Mouse (Mus musculus) gonadal fat pad, adult 2 months (tissue): ENCODE measurements around the gene Pagr1a. TPM values are rescaled to one million over a fixed set of nuclear protein-coding genes. Genes with fewer than 3 reads are reported as not detected.

Source experiments
- DNase-seq: peaks from one replicate; pipeline ENCODE4 v3.0.0-alpha.2; 2012; ENCODE audit warnings: low read depth
- polyA plus RNA-seq: library from polyadenylated mRNA; depleted of rRNA; stranded (reverse); fragments of >200 nt; gene quantifications from 2 replicates; pipeline ENCODE4 v1.2.3, GENCODE M21; 2012; rRNA removed

The Pagr1a gene
- 6.9 and 8.0 TPM in 2 replicates for polyA plus RNA-seq

- peak; percentile 86 for DNase-seq
Measured at GRCm38 (mm10) chr7:127016971-127017949, at the start of gene Pagr1a. TSS of gene Pagr1a (minus strand) at chr7:127017352.

GRCm38 (mm10) chr7:127066317-127066716 lies 49.2 kb upstream of the Pagr1a start:
- no peak for DNase-seq

DNA sequence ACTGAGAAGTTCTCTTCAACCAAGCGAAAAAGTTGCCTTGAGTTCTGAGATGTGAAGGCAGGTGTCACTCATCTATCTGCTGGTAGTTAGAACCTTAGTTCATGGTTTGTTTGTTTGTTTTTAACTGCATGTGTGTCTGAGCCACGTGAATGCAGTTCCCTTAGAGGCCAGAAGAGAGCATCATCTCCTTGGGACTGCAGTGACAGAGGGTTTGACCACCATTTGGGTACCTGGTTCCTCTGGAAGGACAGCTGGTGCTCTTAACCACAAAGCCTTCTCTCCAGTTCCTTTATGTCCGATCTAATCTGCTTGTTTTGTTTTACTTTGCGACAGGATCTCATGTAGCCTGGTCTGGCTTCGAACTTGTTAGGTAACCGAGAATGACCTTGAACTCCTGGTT lies 48.4 kb upstream of the Pagr1a start:
- no peak for DNase-seq

DNA sequence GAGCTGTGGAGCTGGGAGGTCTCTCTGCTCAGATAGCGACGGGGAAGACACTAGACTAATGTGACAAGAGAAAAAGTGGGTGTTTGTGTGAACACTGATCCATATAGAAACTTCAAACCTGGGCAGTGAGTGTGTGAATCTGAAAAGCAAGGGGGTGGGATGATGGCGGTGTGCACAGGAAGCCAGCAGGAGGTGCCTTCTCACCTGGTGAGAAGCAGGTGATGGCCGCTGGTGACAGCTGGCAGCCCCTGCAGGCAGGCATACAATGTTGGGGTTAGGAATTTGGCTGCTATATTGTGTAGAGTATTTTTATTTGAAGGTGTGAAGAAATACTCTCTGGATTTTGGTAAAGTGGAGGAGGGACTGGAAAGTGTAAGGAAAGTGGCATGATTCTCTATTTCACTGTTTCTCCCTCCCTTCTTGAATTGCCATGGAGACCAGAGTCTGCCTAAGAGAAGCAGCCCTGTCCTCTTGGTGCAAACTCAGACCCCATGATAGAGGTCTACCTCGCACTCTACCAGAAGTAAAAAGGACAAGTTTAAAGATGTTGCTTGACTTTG lies 38.0 kb upstream of the Pagr1a start:
- DNase-seq = no peak

- no peak for DNase-seq
Measured at GRCm38 (mm10) chr7:127041851-127042672, 24.9 kb upstream of the Pagr1a start, which contains the start of gene Kif22. TSS of gene Kif22 (minus strand) at chr7:127042471.

- DNase-seq = no peak
Measured at GRCm38 (mm10) chr7:127031244-127031643, 14.1 kb upstream of the Pagr1a start.

GRCm38 (mm10) chr7:127030172-127030571 lies 13.0 kb upstream of the Pagr1a start:
- no peak for DNase-seq

GRCm38 (mm10) chr7:127027885-127028284 lies 10.7 kb upstream of the Pagr1a start:
- no peak for DNase-seq

DNA sequence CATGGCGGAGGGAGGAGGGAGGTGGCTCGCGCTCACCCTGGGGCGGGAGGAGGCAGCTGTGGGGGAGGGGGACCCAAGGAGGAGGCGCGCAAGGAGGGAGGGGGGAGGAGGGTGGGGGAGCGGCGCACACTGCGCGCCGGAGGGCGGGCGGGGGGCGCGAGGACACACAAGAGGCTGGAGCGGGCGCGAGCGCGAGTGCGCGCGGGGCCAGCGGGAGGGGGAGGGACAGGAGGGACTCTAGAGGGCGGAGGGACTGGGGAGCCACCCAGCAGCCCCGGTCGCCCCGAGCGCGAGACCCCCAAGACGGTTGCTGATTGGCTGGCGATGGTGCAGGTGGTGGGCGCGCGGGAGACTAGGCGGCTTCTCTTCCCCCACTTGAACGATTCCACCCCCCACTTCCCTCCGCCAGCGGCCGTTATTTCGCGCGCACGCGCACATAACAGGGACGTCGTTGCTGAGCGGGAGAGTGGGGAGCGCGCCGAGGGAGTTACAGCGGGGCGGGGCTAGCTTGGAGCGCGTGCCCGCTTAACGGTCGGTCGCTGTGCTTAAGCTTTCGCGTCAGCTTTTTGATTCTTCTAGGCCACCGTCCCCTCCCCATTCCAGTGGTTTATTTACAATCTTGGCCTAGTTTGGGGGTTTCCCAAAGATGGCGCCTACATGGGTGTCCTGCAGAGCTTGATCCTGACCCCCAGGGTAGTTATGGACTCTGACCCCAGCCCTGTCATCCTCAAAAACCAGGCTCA lies 10.0 kb upstream of the Pagr1a start, which contains the start of gene Maz:
Gene Maz (minus strand): TSS at position 54 of the 743 bp plus-strand sequence.
- peak; percentile 89 for DNase-seq

DNA sequence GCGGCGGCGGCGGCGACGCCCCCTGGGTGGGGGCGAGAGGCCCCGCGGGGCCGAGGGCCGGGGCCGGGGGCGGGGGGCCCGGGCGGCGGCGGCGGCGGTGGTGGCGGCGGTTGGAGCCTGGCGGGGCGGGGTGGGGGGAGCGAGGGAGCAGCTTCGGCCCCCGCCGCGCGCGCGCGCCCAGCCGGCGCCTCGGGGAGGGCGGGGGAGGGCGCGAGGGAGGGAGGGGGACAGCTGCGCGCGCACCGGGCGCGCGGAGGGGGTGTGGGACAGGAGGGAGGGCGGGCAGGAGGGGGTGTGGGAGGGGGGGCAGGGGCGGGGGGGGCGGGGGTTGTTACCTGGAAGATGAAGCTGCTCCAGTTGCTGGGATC lies 9.4 kb upstream of the Pagr1a start:
- no peak for DNase-seq

DNA sequence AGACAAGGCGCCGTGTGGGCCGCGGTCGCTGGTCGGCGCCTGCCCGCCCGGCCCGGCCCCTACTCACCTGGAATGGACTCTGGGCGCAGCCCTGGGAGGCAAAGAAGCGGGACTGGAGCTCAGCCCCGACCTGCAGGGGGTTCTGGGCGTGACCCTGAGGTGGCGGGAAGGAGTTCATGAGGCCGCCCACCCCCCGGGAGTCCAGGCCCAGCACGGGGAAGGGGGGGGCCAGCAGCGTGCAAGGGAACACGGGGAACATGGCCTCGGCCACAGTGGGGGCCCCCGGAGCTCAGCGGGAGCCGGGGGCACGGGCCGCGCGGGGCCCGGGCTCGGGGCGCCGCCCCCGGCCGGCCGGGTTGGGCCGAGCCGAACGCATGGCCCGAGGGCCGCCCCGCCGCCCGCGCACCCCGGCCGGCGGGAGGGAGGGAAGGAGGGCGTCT lies 9.0 kb upstream of the Pagr1a start:
- no peak for DNase-seq

GRCm38 (mm10) chr7:127025556-127026160 lies 8.5 kb upstream of the Pagr1a start:
- no peak for DNase-seq

DNA sequence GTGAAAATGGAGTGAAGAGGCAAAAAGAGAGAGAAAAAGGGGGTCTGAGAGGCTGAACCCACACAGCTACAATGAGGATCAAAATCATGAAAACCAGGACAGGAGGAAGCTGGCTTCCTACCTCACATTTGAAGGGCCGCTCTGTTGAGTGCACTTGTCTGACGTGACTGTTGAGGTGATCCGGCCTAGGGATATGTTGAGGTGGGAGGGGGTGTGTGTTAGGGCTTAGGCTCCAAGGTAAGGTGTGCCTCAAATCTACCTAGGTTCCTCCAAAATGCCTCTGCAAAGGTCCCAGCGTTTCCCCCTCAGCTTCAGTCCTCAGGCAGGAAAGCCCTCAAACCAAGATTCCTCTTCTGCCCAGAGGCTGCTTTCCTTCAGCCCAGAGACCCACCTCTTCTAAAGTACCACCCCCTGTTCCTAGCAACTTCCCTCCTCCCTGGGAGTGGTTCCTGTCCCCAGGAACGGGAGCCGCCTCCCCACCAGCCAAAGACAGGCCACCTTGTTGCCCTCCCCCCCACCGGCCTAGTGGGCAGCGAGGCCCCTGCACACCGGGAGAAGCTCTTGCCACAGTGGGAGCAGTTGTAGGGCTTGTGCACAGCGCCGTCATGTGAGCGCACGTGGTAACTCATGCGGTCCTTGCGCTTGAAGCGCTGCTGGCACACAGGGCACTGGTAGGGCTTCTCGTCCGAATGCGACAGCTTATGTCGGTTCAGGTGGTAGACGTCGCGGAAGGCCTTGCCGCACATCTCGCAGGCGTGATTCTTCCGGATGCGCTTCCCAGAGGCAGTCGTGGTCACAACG lies 7.8 kb upstream of the Pagr1a start:
- no peak for DNase-seq

- no peak for DNase-seq
Measured at GRCm38 (mm10) chr7:127023896-127024690, 6.9 kb upstream of the Pagr1a start.

DNA sequence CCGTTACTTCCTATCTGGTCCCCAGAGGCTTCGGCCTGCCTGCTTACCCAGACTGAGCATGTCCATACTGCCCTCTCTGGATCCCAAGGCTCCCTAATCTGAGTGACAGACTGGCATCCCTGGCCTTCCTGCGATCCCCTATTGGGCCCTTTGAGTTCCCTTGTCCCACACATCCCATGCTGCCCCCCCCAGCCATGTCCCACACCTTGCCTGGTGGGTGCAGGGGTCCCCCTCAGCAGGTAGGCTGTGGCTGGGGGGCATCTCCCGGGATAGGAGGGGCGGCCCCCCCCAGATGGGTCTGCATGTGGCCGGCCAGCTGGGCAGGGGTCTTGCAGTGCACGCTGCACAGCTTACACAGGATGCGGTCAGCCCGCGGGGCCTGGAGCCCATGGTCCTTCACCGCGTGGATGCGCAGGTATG lies 6.1 kb upstream of the Pagr1a start:
- DNase-seq = no peak

- DNase-seq = no peak
Measured at GRCm38 (mm10) chr7:127022528-127023271, 5.5 kb upstream of the Pagr1a start.

DNA sequence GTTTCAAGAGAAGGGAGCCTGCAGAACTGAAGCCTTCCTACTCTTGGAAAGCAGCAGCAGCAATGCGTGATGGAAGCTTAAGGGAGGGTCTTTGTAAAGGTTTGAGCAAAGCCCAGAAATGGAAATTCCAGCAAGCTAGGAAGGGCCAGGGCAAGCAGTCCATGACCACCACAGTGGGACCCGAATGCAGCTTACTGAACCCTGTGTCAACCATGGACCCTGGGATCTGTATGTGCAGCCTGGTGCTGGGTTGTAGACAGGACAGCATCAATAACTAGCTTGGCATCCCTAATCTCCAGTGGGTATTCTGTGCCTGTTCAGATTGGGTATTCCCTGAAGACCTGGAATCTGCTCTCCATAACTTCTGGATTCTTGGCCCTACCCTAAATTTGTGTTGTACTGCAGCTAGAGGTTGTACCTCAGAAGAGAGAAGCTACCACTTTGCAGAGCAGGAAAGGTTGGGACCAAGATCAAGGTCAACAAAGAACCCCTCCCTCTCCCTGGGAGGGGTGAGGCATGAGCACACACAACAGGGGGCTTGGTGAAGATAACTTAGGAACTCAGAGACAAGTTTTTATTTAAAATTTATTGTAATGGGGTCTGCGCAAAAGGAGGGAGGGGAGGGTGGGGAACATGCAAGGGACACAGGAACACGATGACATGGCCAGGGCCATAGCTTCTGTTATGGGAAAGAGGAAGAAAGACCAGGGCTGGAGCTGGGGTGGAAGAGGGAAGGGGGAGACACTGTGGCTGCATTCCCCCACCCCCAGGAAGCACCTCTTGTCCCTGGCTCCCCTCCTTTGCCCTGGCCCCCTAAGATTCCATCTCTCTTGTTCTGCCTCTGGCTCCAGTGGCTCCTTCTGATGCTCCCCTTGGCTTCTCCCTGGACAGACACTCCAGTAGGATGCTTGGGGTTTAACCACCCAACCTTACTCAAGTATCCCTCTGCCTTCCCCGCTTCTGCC lies 4.7 kb upstream of the Pagr1a start:
- no peak for DNase-seq
